Mouse (Mus musculus) liver, adult (tissue): ENCODE data around the gene Wasf2.

ENCODE experiments used
- GATA4 ChIP-seq: IDR thresholded peaks from 2 replicates; pipeline ENCODE4 v1.6.1; 2014; ENCODE audit warnings: mild to moderate bottlenecking, low read length; ENCODE audit not compliant: insufficient replicate concordance

The Wasf2 gene

GRCm38 (mm10) chr4:133175274-133175673 is 45.0 kb downstream of the Wasf2 start:
- TF ChIP-seq GATA4, result no peak

- TF ChIP-seq GATA4, result no peak
These were observed 45.9 kb downstream of the Wasf2 start for GRCm38 (mm10) chr4:133175998-133176760.

GRCm38 (mm10) chr4:133176761-133177403 is 46.6 kb downstream of the Wasf2 start:
- TF ChIP-seq GATA4, result no peak

GRCm38 (mm10) chr4:133178305-133178704 is 48.0 kb downstream of the Wasf2 start:
- TF ChIP-seq GATA4, result no peak

- TF ChIP-seq GATA4, result no peak
These were observed 49.0 kb downstream of the Wasf2 start for GRCm38 (mm10) chr4:133179258-133179657.

GRCm38 (mm10) chr4:133182439-133183033 is 52.2 kb downstream of the Wasf2 start:
- TF ChIP-seq GATA4, result no peak

GRCm38 (mm10) chr4:133184031-133184897 is 54.0 kb downstream of the Wasf2 start:
- TF ChIP-seq GATA4, result no peak

GRCm38 (mm10) chr4:133184898-133185665 is 54.8 kb downstream of the Wasf2 start:
- no peak for TF ChIP-seq GATA4

- no peak for TF ChIP-seq GATA4
These were observed 55.6 kb downstream of the Wasf2 start for GRCm38 (mm10) chr4:133185893-133186292.

- TF ChIP-seq GATA4, result no peak
These were observed 56.6 kb downstream of the Wasf2 start for GRCm38 (mm10) chr4:133186856-133187255.

- TF ChIP-seq GATA4, result no peak
These were observed 59.1 kb downstream of the Wasf2 start for GRCm38 (mm10) chr4:133189396-133189795.

- no peak for TF ChIP-seq GATA4
These were observed 64.2 kb downstream of the Wasf2 start for GRCm38 (mm10) chr4:133194482-133194881.

GRCm38 (mm10) chr4:133195014-133195413 is 64.7 kb downstream of the Wasf2 start:
- TF ChIP-seq GATA4, result no peak

GRCm38 (mm10) chr4:133196136-133196535 is 65.8 kb downstream of the Wasf2 start:
- no peak for TF ChIP-seq GATA4
